Mouse (Mus musculus) MEL (cell line): Measurements from ENCODE around the gene Hoxc5. TPM values are rescaled to one million over a fixed set of nuclear protein-coding genes. Genes with fewer than 3 reads are reported as not detected.

Experiments used
- DNase-seq: peaks from one replicate; pipeline ENCODE4 v3.0.0; 2011; ENCODE audit warnings: low read depth, low spot score
- H3K27ac ChIP-seq: 2 replicates; pipeline ENCODE4 v1.5.1; 2012; ENCODE audit warnings: low read depth, mild to moderate bottlenecking, control low read depth, low read length, moderate library complexity; ENCODE audit not compliant: control insufficient read depth
- H3K27me3 ChIP-seq, 2 experiments: fragments of 150-350 bp in 1 of 2; sonication (generic) in 1 of 2; 2 replicates each; pipeline ENCODE4 v1.6.1; 2012; ENCODE audit warnings: low read length in 2 of 2, mild to moderate bottlenecking in 2 of 2, improper control_type of control experiment in 1 of 2, moderate library complexity in 1 of 2; ENCODE audit not compliant: insufficient read depth in 2 of 2, control insufficient read depth in 1 of 2
- H3K36me3 ChIP-seq, 2 experiments: 2 replicates each; pipeline ENCODE4 v1.6.1; 2012 to 2014; ENCODE audit warnings: low read length in 2 of 2, improper control_type of control experiment in 1 of 2, inconsistent platforms in 1 of 2, mild to moderate bottlenecking in 1 of 2; ENCODE audit not compliant: insufficient read depth in 2 of 2, control insufficient read depth in 1 of 2
- H3K4me1 ChIP-seq, 2 experiments: fragments of 150-350 bp in 1 of 2; sonication (generic) in 1 of 2; 2 replicates each; pipeline ENCODE4 v1.6.1; 2012; ENCODE audit warnings: low read length in 2 of 2, improper control_type of control experiment in 1 of 2, mild to moderate bottlenecking in 1 of 2; ENCODE audit not compliant: insufficient read depth in 2 of 2, control insufficient read depth in 1 of 2
- H3K4me3 ChIP-seq, 2 experiments: fragments of 150-350 bp in 1 of 2; sonication (generic) in 1 of 2; 2 replicates each; pipeline ENCODE4 v1.5.1; 2012; ENCODE audit warnings: low read depth in 2 of 2, low read length in 2 of 2, mild to moderate bottlenecking in 2 of 2, moderate library complexity in 2 of 2, control low read depth in 1 of 2, improper control_type of control experiment in 1 of 2; ENCODE audit not compliant: control insufficient read depth in 1 of 2, insufficient read depth in 1 of 2
- H3K79me2 ChIP-seq: 2 replicates; pipeline ENCODE4 v1.6.1; 2012; ENCODE audit warnings: mild to moderate bottlenecking, low read length, moderate library complexity; ENCODE audit not compliant: control insufficient read depth, poor library complexity, insufficient read depth
- H3K9ac ChIP-seq: 2 replicates; pipeline ENCODE4 v1.6.1; 2012; ENCODE audit warnings: low read depth, mild to moderate bottlenecking, control low read depth, low read length, moderate library complexity; ENCODE audit not compliant: control insufficient read depth, poor library complexity, severe bottlenecking
- H3K9me3 ChIP-seq: fragments of 150-350 bp; sonication (generic); replicated peaks from 2 replicates; pipeline ENCODE4 v1.6.1; 2012; ENCODE audit warnings: mild to moderate bottlenecking, low read length, improper control_type of control experiment, moderate library complexity; ENCODE audit not compliant: insufficient read depth
- BHLHE40 ChIP-seq: IDR thresholded peaks from 2 replicates; pipeline ENCODE4 v1.6.1; 2012; ENCODE audit warnings: low read depth, mild to moderate bottlenecking, inconsistent platforms, low read length, improper control_type of control experiment, borderline replicate concordance
- CHD2 ChIP-seq: IDR thresholded peaks from 2 replicates; pipeline ENCODE4 v1.6.1; 2011; ENCODE audit warnings: low read length, improper control_type of control experiment
- CTCF ChIP-seq, 3 experiments: IDR thresholded peaks in 2 of 3; conservative IDR thresholded peaks in 1 of 3; 2 replicates each; pipeline ENCODE4 v1.5.1; 2011 to 2012; ENCODE audit warnings: low read length in 3 of 3, low read depth in 2 of 3, mild to moderate bottlenecking in 2 of 3, improper control_type of control experiment in 1 of 3, inconsistent platforms in 1 of 3, mixed read lengths in 1 of 3, moderate library complexity in 1 of 3; ENCODE audit not compliant: control insufficient read depth in 1 of 3, insufficient read depth in 1 of 3, poor library complexity in 1 of 3, severe bottlenecking in 1 of 3
- ELF1 ChIP-seq: IDR thresholded peaks from 2 replicates; pipeline ENCODE4 v1.6.1; 2014; ENCODE audit warnings: low read depth, mild to moderate bottlenecking, inconsistent platforms, low read length, improper control_type of control experiment, moderate library complexity
- EP300 ChIP-seq, 2 experiments: IDR thresholded peaks; 2 replicates each; pipeline ENCODE4 v1.6.1; 2011; ENCODE audit warnings: improper control_type of control experiment in 2 of 2, low read length in 2 of 2, low read depth in 1 of 2, mild to moderate bottlenecking in 1 of 2
- ETS1 ChIP-seq: IDR thresholded peaks from 2 replicates; pipeline ENCODE4 v1.6.1; 2012; ENCODE audit warnings: low read depth, mild to moderate bottlenecking, inconsistent platforms, low read length, improper control_type of control experiment, moderate library complexity
- GABPA ChIP-seq: IDR thresholded peaks from 2 replicates; pipeline ENCODE4 v1.6.1; 2012; ENCODE audit warnings: low read depth, mild to moderate bottlenecking, inconsistent platforms, low read length, improper control_type of control experiment, moderate library complexity
- HCFC1 ChIP-seq: IDR thresholded peaks from 2 replicates; pipeline ENCODE4 v1.6.1; 2012; ENCODE audit warnings: low read depth, mild to moderate bottlenecking, inconsistent platforms, low read length, improper control_type of control experiment, moderate library complexity
- JUND ChIP-seq: IDR thresholded peaks from 2 replicates; pipeline ENCODE4 v1.6.1; 2011; ENCODE audit warnings: low read depth, mild to moderate bottlenecking, improper control_type of control experiment, low read length
- MAFK ChIP-seq: IDR thresholded peaks from 2 replicates; pipeline ENCODE4 v1.6.1; 2011; ENCODE audit warnings: low read depth, mild to moderate bottlenecking, low read length, improper control_type of control experiment, borderline replicate concordance
- MAX ChIP-seq: IDR thresholded peaks from 2 replicates; pipeline ENCODE4 v1.6.1; 2011; ENCODE audit warnings: low read length, improper control_type of control experiment
- MAZ ChIP-seq: IDR thresholded peaks from 2 replicates; pipeline ENCODE4 v1.6.1; 2012; ENCODE audit warnings: low read depth, mild to moderate bottlenecking, inconsistent platforms, low read length, improper control_type of control experiment
- MEF2A ChIP-seq: IDR thresholded peaks from 2 replicates; pipeline ENCODE4 v1.6.1; 2014; ENCODE audit warnings: low read depth, mild to moderate bottlenecking, inconsistent platforms, low read length, improper control_type of control experiment; ENCODE audit not compliant: poor library complexity, insufficient replicate concordance, severe bottlenecking; ENCODE audit errors: extremely low read depth
- MXI1 ChIP-seq: IDR thresholded peaks from 2 replicates; pipeline ENCODE4 v1.6.1; 2011; ENCODE audit warnings: mild to moderate bottlenecking, low read depth, low read length, improper control_type of control experiment
- MYB ChIP-seq: IDR thresholded peaks from 2 replicates; pipeline ENCODE4 v1.6.1; 2011; ENCODE audit warnings: mild to moderate bottlenecking, low read depth, low read length, improper control_type of control experiment
- MYC ChIP-seq: IDR thresholded peaks from 2 replicates; pipeline ENCODE4 v1.6.1; 2011; ENCODE audit warnings: low read depth, mild to moderate bottlenecking, low read length, improper control_type of control experiment, moderate library complexity
- NELFE ChIP-seq: IDR thresholded peaks from 2 replicates; pipeline ENCODE4 v1.6.1; 2011; ENCODE audit warnings: low read depth, low read length, improper control_type of control experiment
- NRF1 ChIP-seq: IDR thresholded peaks from 2 replicates; pipeline ENCODE4 v1.6.1; 2014; ENCODE audit warnings: low read depth, mild to moderate bottlenecking, inconsistent platforms, low read length, improper control_type of control experiment, moderate library complexity; ENCODE audit not compliant: poor library complexity, insufficient read depth, severe bottlenecking
- POLR2A ChIP-seq, 2 experiments: IDR thresholded peaks; 2 replicates each; pipeline ENCODE4 v1.6.1; 2011 to 2012; ENCODE audit warnings: low read length in 2 of 2, mild to moderate bottlenecking in 2 of 2, control low read depth in 1 of 2, improper control_type of control experiment in 1 of 2, low read depth in 1 of 2, moderate library complexity in 1 of 2; ENCODE audit not compliant: control insufficient read depth in 1 of 2, insufficient read depth in 1 of 2, poor library complexity in 1 of 2
- POLR2AphosphoS2 ChIP-seq: IDR thresholded peaks from 2 replicates; pipeline ENCODE4 v1.6.1; 2011; ENCODE audit warnings: low read length, improper control_type of control experiment
- POLR2AphosphoS5 ChIP-seq: IDR thresholded peaks from 2 replicates; pipeline ENCODE4 v1.6.1; 2012; ENCODE audit warnings: low read depth, borderline replicate concordance, mild to moderate bottlenecking, inconsistent platforms, low read length, moderate library complexity, mixed read lengths
- RAD21 ChIP-seq: IDR thresholded peaks from 2 replicates; pipeline ENCODE4 v1.6.1; 2011; ENCODE audit warnings: mild to moderate bottlenecking, low read depth, low read length, improper control_type of control experiment
- RCOR1 ChIP-seq: IDR thresholded peaks from 2 replicates; pipeline ENCODE4 v1.6.1; 2012; ENCODE audit warnings: low read depth, mild to moderate bottlenecking, inconsistent platforms, low read length, improper control_type of control experiment
- SIN3A ChIP-seq: IDR thresholded peaks from 2 replicates; pipeline ENCODE4 v1.6.1; 2012; ENCODE audit warnings: low read length, improper control_type of control experiment, inconsistent platforms
- SMC3 ChIP-seq: IDR thresholded peaks from 2 replicates; pipeline ENCODE4 v1.6.1; 2011; ENCODE audit warnings: low read depth, low read length, improper control_type of control experiment
- TAL1 ChIP-seq: IDR thresholded peaks from 2 replicates; pipeline ENCODE4 v1.6.1; 2012; ENCODE audit warnings: mild to moderate bottlenecking, inconsistent platforms, low read length, moderate library complexity, mixed read lengths
- TBP ChIP-seq: IDR thresholded peaks from 2 replicates; pipeline ENCODE4 v1.8.0; 2011; ENCODE audit warnings: low read depth, low read length, improper control_type of control experiment
- TCF12 ChIP-seq: IDR thresholded peaks from 2 replicates; pipeline ENCODE4 v1.6.1; 2014; ENCODE audit warnings: low read depth, mild to moderate bottlenecking, inconsistent platforms, low read length, improper control_type of control experiment, moderate library complexity
- USF1 ChIP-seq: IDR thresholded peaks from 2 replicates; pipeline ENCODE4 v1.6.1; 2014; ENCODE audit warnings: low read depth, mild to moderate bottlenecking, inconsistent platforms, low read length, improper control_type of control experiment, moderate library complexity
- USF2 ChIP-seq, 2 experiments: IDR thresholded peaks; 2 replicates each; pipeline ENCODE4 v1.6.1; 2011 to 2012; ENCODE audit warnings: improper control_type of control experiment in 2 of 2, low read length in 2 of 2, borderline replicate concordance in 1 of 2, inconsistent platforms in 1 of 2, low read depth in 1 of 2, mild to moderate bottlenecking in 1 of 2; ENCODE audit not compliant: insufficient read depth in 1 of 2
- ZC3H11A ChIP-seq: IDR thresholded peaks from 2 replicates; pipeline ENCODE4 v1.6.1; 2012; ENCODE audit warnings: low read depth, mild to moderate bottlenecking, inconsistent platforms, low read length, improper control_type of control experiment
- ZMIZ1 ChIP-seq: IDR thresholded peaks from 2 replicates; pipeline ENCODE4 v1.6.1; 2012; ENCODE audit warnings: low read depth, mild to moderate bottlenecking, inconsistent platforms, low read length, improper control_type of control experiment, moderate library complexity
- ZNF384 ChIP-seq: IDR thresholded peaks from 2 replicates; pipeline ENCODE4 v1.6.1; 2012; ENCODE audit warnings: low read depth, mild to moderate bottlenecking, inconsistent platforms, low read length, improper control_type of control experiment
- polyA plus RNA-seq, 2 experiments: library from polyadenylated mRNA; stranded (reverse) in 1 of 2; unstranded in 1 of 2; fragments of >175 nt in 1 of 2; fragments of >200 nt in 1 of 2; gene quantifications; 2 replicates each; pipeline versions ENCODE4 v1.2.1 to v1.2.4; 2012; ENCODE audit warnings: low replicate concordance in 2 of 2, low read depth in 1 of 2; ENCODE audit not compliant: insufficient read length in 2 of 2, insufficient read depth in 1 of 2, missing spikeins in 1 of 2
- total RNA-seq: library from RNA; depleted of rRNA; stranded (reverse); fragments of 300-350 nt; gene quantifications from 2 replicates; pipeline ENCODE4 v1.2.3, GENCODE M21; 2012

The Hoxc5 gene
- total and polyA plus RNA-seq, 3 experiments, result 0.46 to 3.0 TPM; not detected in 1

DNA sequence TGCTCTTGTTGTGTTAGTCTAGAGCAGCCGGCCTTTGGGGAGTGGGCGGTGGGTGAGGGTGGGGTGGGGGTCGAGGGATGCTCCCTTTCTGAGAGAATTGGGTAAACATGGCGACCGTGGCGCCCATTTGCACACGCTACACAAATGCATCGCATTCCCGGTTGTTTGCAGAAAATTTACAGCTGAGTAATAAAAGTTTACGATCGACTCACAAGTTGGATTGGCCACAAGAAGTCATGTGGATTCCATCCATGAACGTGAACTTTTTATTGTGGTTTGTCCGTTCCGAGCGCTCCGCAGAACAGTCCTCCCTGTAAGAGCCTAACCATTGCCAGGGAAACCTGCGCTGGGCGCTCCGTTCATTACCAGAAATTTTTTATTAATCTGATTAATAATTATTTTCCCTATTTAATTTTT is 30.7 kb downstream of the Hoxc5 start, which contains the start of gene Hoxc6 (continued):
- TF ChIP-seq RAD21 (no peak), POLR2A (IDR thresholded peaks at IDR 0.05; ENCODE audit: control insufficient read depth in 1 of 2, insufficient read depth in 1 of 2, low read depth in 1 of 2, low read length in 2 of 2, poor library complexity in 1 of 2) (peak; percentile 19 to 34; a peak in 2 of 4 replicates)

DNA sequence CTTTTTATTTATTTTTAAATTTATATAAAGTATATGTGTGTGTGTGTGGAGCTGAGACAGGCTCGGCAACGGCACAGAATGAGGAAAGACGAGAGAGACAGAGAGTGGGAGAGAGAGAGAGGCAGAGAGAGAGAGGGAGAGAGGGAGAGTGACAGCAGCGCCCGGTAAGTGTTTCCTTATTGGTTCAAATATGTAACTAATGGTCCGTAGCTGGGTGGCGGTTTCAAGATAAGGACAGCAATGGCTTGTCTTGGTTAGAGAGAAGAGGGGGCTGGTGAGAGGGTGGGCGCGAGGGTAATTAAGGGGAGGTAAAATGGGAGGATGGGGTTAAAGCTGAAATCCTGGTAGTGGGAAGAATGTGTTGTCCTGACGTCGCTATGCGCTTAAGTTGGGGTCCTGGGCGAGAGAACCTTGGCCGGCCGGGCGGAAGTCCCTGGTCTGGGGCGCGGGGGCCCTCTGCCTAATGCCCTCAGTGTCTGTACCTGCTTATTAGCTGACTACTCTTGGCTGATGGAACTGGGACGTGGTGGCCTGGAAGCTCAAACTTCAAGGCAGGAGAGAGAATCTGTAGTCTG is 31.5 kb downstream of the Hoxc5 start:
- H3K27ac ChIP-seq, result peak overlapping the region; percentile 99
- DNase-seq, result peak; percentile 97
- H3K9ac ChIP-seq, result peak overlapping the region; percentile 98
- H3K4me1 ChIP-seq, result peaks cover 15 to 34% of the 10 kb centered on the region in 2 experiments
- H3K36me3 ChIP-seq, result peaks cover 0 to 31% of the 10 kb centered on the region in 2 experiments; a peak in 2 of 4 replicates
- H3K4me3 ChIP-seq, result peak overlapping the region; percentile 68
- no peaks in the 10 kb centered on the region for H3K27me3 ChIP-seq
- no peaks in the 10 kb centered on the region for H3K9me3 ChIP-seq
- H3K79me2 ChIP-seq, result peaks cover 24% of the 10 kb centered on the region
- TF ChIP-seq CTCF (IDR thresholded peaks at IDR 0.05 in 2 of 3, conservative IDR thresholded peaks at IDR 0.05 in 1 of 3; ENCODE audit: control insufficient read depth in 1 of 3, insufficient read depth in 1 of 3, low read depth in 2 of 3, low read length in 3 of 3, poor library complexity in 1 of 3, severe bottlenecking in 1 of 3) (no peak), MEF2A (peak; percentile 76; the same call in 1 of the 2 replicates), BHLHE40 (peak; percentile 56; the same call in 1 of the 2 replicates), POLR2A (IDR thresholded peaks at IDR 0.05; ENCODE audit: control insufficient read depth in 1 of 2, insufficient read depth in 1 of 2, low read depth in 1 of 2, low read length in 2 of 2, poor library complexity in 1 of 2) (peak; percentile 37 to 63), RCOR1 (peak; percentile 88), TAL1 (peak; percentile 24; the same call in 1 of the 2 replicates), NELFE (no peak; the same call in none of the 2 replicates), ZNF384 (peak; percentile 45; the same call in 1 of the 2 replicates), ZMIZ1 (peak; percentile 97), ETS1 (peak; percentile 90), USF2 (IDR thresholded peaks at IDR 0.05; ENCODE audit: borderline replicate concordance in 1 of 2, insufficient read depth in 1 of 2, low read depth in 1 of 2, low read length in 2 of 2) (no peak), MAFK (peak; percentile 53; the same call in 1 of the 2 replicates), MAZ (peak; percentile 91), TBP (peak; percentile 97), SMC3 (no peak; the same call in 1 of the 2 replicates), ELF1 (peak; percentile 69), USF1 (peak; percentile 47), ZC3H11A (peak; percentile 23; the same call in 1 of the 2 replicates), TCF12 (peak; percentile 87), EP300 (IDR thresholded peaks at IDR 0.05; ENCODE audit: low read depth in 1 of 2, low read length in 2 of 2) (peak; percentile 74 to 86), GABPA (peak; percentile 79), MAX (peak; percentile 56; the same call in 1 of the 2 replicates), JUND (peak; percentile 98), POLR2AphosphoS5 (no peak), POLR2AphosphoS2 (peak; percentile 86; the same call in 1 of the 2 replicates), HCFC1 (peak; percentile 72), SIN3A (peak; percentile 89), NRF1 (0 out of 2 replicates have a peak, but pooled peaks have one; percentile 32), MYB (peak; percentile 85), MXI1 (no peak; the same call in none of the 2 replicates), CHD2 (peak; percentile 53), MYC (peak; percentile 52; the same call in 1 of the 2 replicates)
